Mouse (Mus musculus) liver, postnatal 0 days (tissue): ENCODE measurements at regions not wholly inside any gene's neighbourhood (a gene's known extent, or its start where the extent isn't known, plus 50 kb on each side); places are given as distances from the start of the nearest gene placed in this dataset.

Experiments used
- ATAC-seq: fragments of 200-750 bp; cut with Nextera tagmentation; 2 replicates; pipeline ENCODE4 v1.8.0; 2017; ENCODE audit warnings: mild to moderate bottlenecking, moderate library complexity
- DNase-seq: peaks from one replicate; pipeline ENCODE4 v3.0.0-alpha.2; 2016
- H3K27ac ChIP-seq: fragments of 300-500 bp; sonication (generic); 2 replicates; pipeline ENCODE4 v1.5.1; 2014; ENCODE audit warnings: antibody characterized with exemption, moderate library complexity, mild to moderate bottlenecking, low read depth
- H3K27me3 ChIP-seq: fragments of 300-500 bp; sonication (generic); 2 replicates; pipeline ENCODE4 v1.6.1; 2014; ENCODE audit warnings: low read length, control low read depth, mixed read lengths; ENCODE audit not compliant: insufficient read depth
- H3K36me3 ChIP-seq: fragments of 300-500 bp; sonication (generic); replicated peaks from 2 replicates; pipeline ENCODE4 v1.6.1; 2014; ENCODE audit warnings: mild to moderate bottlenecking, control low read depth, low read length, moderate library complexity, mixed read lengths; ENCODE audit not compliant: insufficient read depth
- H3K4me1 ChIP-seq: fragments of 300-500 bp; sonication (generic); 2 replicates; pipeline ENCODE4 v1.6.1; 2014; ENCODE audit warnings: antibody characterized with exemption, mild to moderate bottlenecking, control low read depth; ENCODE audit not compliant: insufficient read depth
- H3K4me2 ChIP-seq: fragments of 300-500 bp; sonication (generic); 2 replicates; pipeline ENCODE4 v1.6.1; 2014; ENCODE audit warnings: low read depth, mild to moderate bottlenecking, low read length, moderate library complexity, mixed read lengths
- H3K4me3 ChIP-seq: fragments of 300-500 bp; sonication (generic); 2 replicates; pipeline ENCODE4 v1.5.1; 2014; ENCODE audit warnings: low read depth, low read length
- H3K9ac ChIP-seq: fragments of 300-500 bp; sonication (generic); replicated peaks from 2 replicates; pipeline ENCODE4 v1.6.1; 2014; ENCODE audit warnings: mild to moderate bottlenecking, moderate library complexity
- H3K9me3 ChIP-seq: fragments of 300-500 bp; sonication (generic); 2 replicates; pipeline ENCODE4 v1.6.1; 2016; ENCODE audit warnings: mild to moderate bottlenecking, control low read depth, low read length, mixed read lengths
- CTCF ChIP-seq: sonication (generic); IDR thresholded peaks from 2 replicates; pipeline ENCODE4 v1.5.1; 2016; ENCODE audit warnings: antibody characterized with exemption, low read depth
- EP300 ChIP-seq: IDR thresholded peaks from 2 replicates; pipeline ENCODE4 v1.6.1; 2016; ENCODE audit warnings: antibody characterized with exemption, low read depth, mild to moderate bottlenecking
- WGBS: fragments of 180-500 bp; shearing (Covaris S2); extraction: QIAGEN DNeasy Blood & Tissue Kit; methylation state at CpG from one replicate; pipeline ENCODE4 v1.1.7; 2014; ENCODE audit not compliant: insufficient replicate concordance; 5-methylcytosine and 5-hydroxymethylcytosine counted together

DNA sequence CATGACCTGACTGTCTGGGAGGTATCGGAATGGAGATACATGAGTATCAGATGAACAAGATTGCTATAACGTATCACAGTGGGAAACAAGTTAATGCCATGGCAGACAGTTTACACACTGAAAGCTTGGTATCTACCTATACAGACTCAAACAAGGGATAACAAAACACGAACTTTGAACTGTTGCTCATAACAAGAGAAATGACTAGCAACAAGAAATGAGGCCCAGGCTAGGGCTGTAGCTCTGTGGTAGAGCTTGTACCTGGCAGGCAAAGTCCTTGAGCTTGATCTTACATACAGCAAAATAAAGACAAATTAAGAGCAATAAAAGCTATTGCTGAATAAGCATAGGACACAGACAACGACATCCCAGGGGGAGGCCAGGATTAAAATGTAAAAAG, 172.4 kb upstream of the Pln start:
- no peak for TF ChIP-seq CTCF
- Histone ChIP-seq H3K36me3 (no peaks in the 10 kb centered on the region), H3K4me1 (no peaks in the 10 kb centered on the region), H3K27ac (no peak overlapping the region), H3K4me2 (no peak overlapping the region), H3K9me3 (no peaks in the 10 kb centered on the region), H3K4me3 (no peak overlapping the region), H3K9ac (no peak overlapping the region), H3K27me3 (no peaks in the 10 kb centered on the region)
- WGBS, result 74% methylated on average over 4 of the region's 4 CpGs
- DNase-seq (no peak), ATAC-seq (no peak)

GRCm38 (mm10) chr10:53167767-53168166, 169.7 kb upstream of the Pln start:
- 88% methylated on average over 5 of the region's 5 CpGs for WGBS
- Histone ChIP-seq H3K9me3 (no peaks in the 10 kb centered on the region), H3K27me3 (no peaks in the 10 kb centered on the region), H3K4me1 (no peaks in the 10 kb centered on the region), H3K4me3 (no peak overlapping the region), H3K4me2 (no peak overlapping the region), H3K27ac (no peak overlapping the region), H3K9ac (no peak overlapping the region), H3K36me3 (no peaks in the 10 kb centered on the region)
- ATAC-seq (no peak), DNase-seq (no peak)
- TF ChIP-seq EP300 (no peak), CTCF (no peak)

- Histone ChIP-seq H3K4me1 (no peaks in the 10 kb centered on the region), H3K27me3 (no peaks in the 10 kb centered on the region), H3K9ac (no peak overlapping the region), H3K4me2 (no peak overlapping the region), H3K27ac (no peak overlapping the region), H3K9me3 (no peaks in the 10 kb centered on the region), H3K36me3 (no peaks in the 10 kb centered on the region), H3K4me3 (no peak overlapping the region)
- ATAC-seq (no peak), DNase-seq (no peak)
- WGBS, result 72% methylated on average over 3 of the region's 3 CpGs
- TF ChIP-seq CTCF (no peak), EP300 (no peak)
These were observed 163.4 kb upstream of the Pln start for GRCm38 (mm10) chr10:53174038-53174564.

GRCm38 (mm10) chr10:53175946-53176345, 161.5 kb upstream of the Pln start:
- no peak overlapping the region for H3K9ac ChIP-seq
- no peak overlapping the region for H3K27ac ChIP-seq
- no peak overlapping the region for H3K4me3 ChIP-seq
- TF ChIP-seq EP300 (no peak), CTCF (no peak)
- no peaks in the 10 kb centered on the region for H3K36me3 ChIP-seq
- DNase-seq, result no peak
- no peaks in the 10 kb centered on the region for H3K27me3 ChIP-seq
- H3K9me3 ChIP-seq, result no peaks in the 10 kb centered on the region
- WGBS, result 75% methylated on average over 2 of the region's 2 CpGs
- H3K4me2 ChIP-seq, result no peak overlapping the region
- H3K4me1 ChIP-seq, result no peaks in the 10 kb centered on the region
- no peak for ATAC-seq

DNA sequence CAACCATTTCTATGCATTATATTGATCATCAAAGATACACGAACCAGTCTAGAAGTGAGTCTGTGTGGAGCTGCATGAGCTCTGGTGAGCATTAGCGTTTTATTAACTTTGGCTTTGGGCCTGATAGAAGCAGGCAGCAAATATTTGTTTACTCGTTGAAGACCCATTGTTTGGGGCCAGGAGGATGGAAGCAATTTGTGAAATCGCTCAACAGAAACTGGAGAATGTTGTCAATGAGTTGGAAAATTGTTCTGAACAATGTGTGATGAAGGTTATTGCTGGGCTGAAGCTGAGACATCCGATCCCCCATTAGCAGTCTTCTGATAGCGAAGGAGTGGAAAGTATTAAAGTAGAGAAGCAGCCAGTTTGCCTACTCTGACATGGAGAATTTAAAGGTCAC, 158.9 kb upstream of the Pln start:
- ATAC-seq, result no peak
- H3K9me3 ChIP-seq, result no peaks in the 10 kb centered on the region
- no peak for DNase-seq
- H3K4me1 ChIP-seq, result no peaks in the 10 kb centered on the region
- no peak overlapping the region for H3K27ac ChIP-seq
- 61% methylated on average over 6 of the region's 6 CpGs for WGBS
- no peaks in the 10 kb centered on the region for H3K36me3 ChIP-seq
- TF ChIP-seq CTCF (no peak), EP300 (no peak)
- H3K27me3 ChIP-seq, result no peaks in the 10 kb centered on the region
- no peak overlapping the region for H3K4me2 ChIP-seq
- no peak overlapping the region for H3K4me3 ChIP-seq
- no peak overlapping the region for H3K9ac ChIP-seq

- Histone ChIP-seq H3K4me3 (no peak overlapping the region), H3K27ac (no peak overlapping the region), H3K36me3 (no peaks in the 10 kb centered on the region), H3K4me1 (no peaks in the 10 kb centered on the region), H3K27me3 (no peaks in the 10 kb centered on the region), H3K9ac (no peak overlapping the region), H3K9me3 (no peaks in the 10 kb centered on the region), H3K4me2 (no peak overlapping the region)
- WGBS, result 61% methylated on average over 6 of the region's 6 CpGs
- ATAC-seq (no peak), DNase-seq (no peak)
- TF ChIP-seq EP300 (no peak), CTCF (no peak)
These were observed 158.4 kb upstream of the Pln start for GRCm38 (mm10) chr10:53179109-53179508.

GRCm38 (mm10) chr10:53180751-53181151, 156.7 kb upstream of the Pln start:
- ATAC-seq, result no peak
- Histone ChIP-seq H3K27ac (no peak overlapping the region), H3K4me3 (no peak overlapping the region), H3K4me2 (peak overlapping the region; percentile 36; the same call in 1 of the 2 replicates), H3K27me3 (no peaks in the 10 kb centered on the region), H3K4me1 (no peaks in the 10 kb centered on the region), H3K36me3 (no peaks in the 10 kb centered on the region), H3K9me3 (no peaks in the 10 kb centered on the region), H3K9ac (no peak overlapping the region)
- WGBS, result 22% methylated on average over 11 of the region's 11 CpGs
- no peak for DNase-seq
- TF ChIP-seq EP300 (no peak), CTCF (no peak)
